Comparison of ENCODE assay signal across 10 mouse cellular contexts in genomic region chr8:4516162-4516561, GRCm38 (mm10). TPM values are rescaled to one million over a fixed set of nuclear protein-coding genes. Genes with fewer than 3 reads are reported as not detected.
A peak's percentile ranks its signal among the peaks of the same experiment; 100 is the strongest.
DNase-seq lines count a peak whose midpoint lies in the region; ATAC-seq and TF ChIP-seq lines count a peak whose summit lies in the region.
"Had no signal": no experiment of that assay in that cellular context is flagged by ENCODE, and none has a peak within 500 bp of the region (broad histone marks: within the 10 kb centered on the region; RNA-seq: fewer than 3 reads in every experiment).

No protein-coding gene starts in this region.

- peak; percentile 69 for TF ChIP-seq CTCF in kidney, adult 2 months (conservative IDR thresholded peaks at IDR 0.05; ENCODE audit: insufficient read depth, insufficient read length, low read depth, low read length)

- no peak overlapping the region for H3K4me2 ChIP-seq in forebrain, embryonic 14.5 days (ENCODE audit: low read length)
- H3K4me2 ChIP-seq in forebrain, embryonic 15.5 days (replicated peaks), result no peak overlapping the region
- H3K4me2 ChIP-seq: hindbrain, embryonic 15.5 days had no signal

- no peaks in the 10 kb centered on the region for H3K27me3 ChIP-seq in forebrain, embryonic 14.5 days (replicated peaks; ENCODE audit: control insufficient read depth, insufficient read depth, low read length)
- H3K27me3 ChIP-seq in forebrain, embryonic 15.5 days, result no peaks in the 10 kb centered on the region
- no peaks in the 10 kb centered on the region for H3K27me3 ChIP-seq in kidney, adult 2 months (replicated peaks; ENCODE audit: control insufficient read depth, insufficient read depth, low read length)
- H3K27me3 ChIP-seq: hindbrain, embryonic 15.5 days had no signal

- H3K36me3 ChIP-seq in forebrain, embryonic 14.5 days (ENCODE audit: control insufficient read depth, insufficient read depth, low read length), result peaks cover 38% of the 10 kb centered on the region
- peaks cover 43% of the 10 kb centered on the region for H3K36me3 ChIP-seq in forebrain, embryonic 15.5 days
- H3K36me3 ChIP-seq in kidney, adult 2 months (ENCODE audit: control insufficient read depth, insufficient read depth, low read length), result no peaks in the 10 kb centered on the region
- H3K36me3 ChIP-seq: G1E had no signal

- H3K27ac ChIP-seq in forebrain, embryonic 14.5 days (ENCODE audit: low read depth, low read length), result no peak overlapping the region
- H3K27ac ChIP-seq in forebrain, embryonic 15.5 days (replicated peaks), result no peak overlapping the region
- H3K27ac ChIP-seq in kidney, adult 2 months (ENCODE audit: insufficient read depth, low read depth, low read length), result no peak overlapping the region
- H3K27ac ChIP-seq: hindbrain, embryonic 15.5 days had no signal

- no peak overlapping the region for H3K4me3 ChIP-seq in forebrain, embryonic 14.5 days (ENCODE audit: low read depth, low read length)
- H3K4me3 ChIP-seq in forebrain, embryonic 15.5 days, result no peak overlapping the region
- no peak overlapping the region for H3K4me3 ChIP-seq in kidney, adult 2 months (ENCODE audit: insufficient read depth, low read depth, low read length)
- H3K4me3 ChIP-seq: hindbrain, embryonic 15.5 days had no signal

- peak; percentile 63 for DNase-seq in forebrain, embryonic 14.5 days (ENCODE audit: low spot score)
- DNase-seq in urinary bladder, postnatal 14 days (ENCODE audit: low spot score), result peak; percentile 58
- DNase-seq in urinary bladder, postnatal 4 days (ENCODE audit: low spot score in 2 of 2), result no peak
- peak; percentile 47 for DNase-seq in embryo, embryonic 10.5 days (ENCODE audit: low spot score)
- DNase-seq in kidney, adult 2 months, result peak; percentile 48
- peak; percentile 41 for DNase-seq in lung, postnatal 25 days (ENCODE audit: low spot score)
- DNase-seq in spleen, postnatal 36 days (ENCODE audit: low spot score in 2 of 2), result peak; percentile 41 to 53

- no peak for ATAC-seq in forebrain, embryonic 14.5 days
- no peak for ATAC-seq in forebrain, embryonic 15.5 days (replicated peaks)

- H3K9ac ChIP-seq in forebrain, embryonic 14.5 days (ENCODE audit: low read length), result no peak overlapping the region
- no peak overlapping the region for H3K9ac ChIP-seq in forebrain, embryonic 15.5 days (replicated peaks)
- H3K9ac ChIP-seq: hindbrain, embryonic 15.5 days had no signal

- 86% methylated on average over 2 of the region's 2 CpGs for WGBS in forebrain, embryonic 14.5 days
- WGBS in forebrain, embryonic 15.5 days, result 88% methylated on average over 2 of the region's 2 CpGs
- WGBS in kidney, adult 2 months, result 83% methylated on average over 2 of the region's 2 CpGs

- no peak for TF ChIP-seq POLR2A in kidney, adult 2 months (IDR thresholded peaks at IDR 0.05; ENCODE audit: low read depth, low read length)

- H3K4me1 ChIP-seq in forebrain, embryonic 14.5 days (ENCODE audit: control insufficient read depth, insufficient read depth, low read length), result peaks cover 13% of the 10 kb centered on the region
- peaks cover 15% of the 10 kb centered on the region for H3K4me1 ChIP-seq in forebrain, embryonic 15.5 days
- H3K4me1 ChIP-seq in kidney, adult 2 months (ENCODE audit: control insufficient read depth, insufficient read depth, low read length), result peaks cover 4% of the 10 kb centered on the region; the same call in 1 of the 2 replicates

- no peaks in the 10 kb centered on the region for H3K9me3 ChIP-seq in forebrain, embryonic 14.5 days (replicated peaks; ENCODE audit: control insufficient read depth, low read length)
- H3K9me3 ChIP-seq in forebrain, embryonic 15.5 days, result no peaks in the 10 kb centered on the region
- H3K9me3 ChIP-seq: G1E; hindbrain, embryonic 15.5 days had no signal

RNA-seq across cellular contexts. Expression of gene Cers4, which starts 23.3 kb away (rescaled TPM):
- polyA plus RNA-seq in forebrain, embryonic 14.5 days (2014; fragmentation: Nextera tagmentation; extraction: Ambion mirVana), result 21.8 and 25.1 TPM in 2 replicates
- 34.4 and 42.3 TPM in 2 replicates for polyA plus RNA-seq in forebrain, embryonic 15.5 days (2015; fragmentation: Nextera tagmentation; extraction: Ambion mirVana)
- polyA plus RNA-seq in kidney, adult 2 months (2012; rRNA removed), result 26.9 and 33.3 TPM in 2 replicates
- polyA plus RNA-seq: G1E had no signal

Comparison
In these comparisons a context has a peak if more than half of its experiments do, and no peak if none do; other contexts are left out.
1. DNase-seq: peak in forebrain, embryonic 14.5 days (single experiment), urinary bladder, postnatal 14 days (single experiment), embryo, embryonic 10.5 days (single experiment), kidney, adult 2 months (single experiment), lung, postnatal 25 days (single experiment) and spleen, postnatal 36 days (2 of 2); none in urinary bladder, postnatal 4 days (0 of 2).